Mouse (Mus musculus): ENCODE data around the gene Phlpp1. TPM values are rescaled to one million over a fixed set of nuclear protein-coding genes. Genes with fewer than 3 reads are reported as not detected.

Gene Phlpp1
- total and polyA plus RNA-seq, 3 experiments, result 14.8 to 38.4 (median 20.9) TPM

DNA sequence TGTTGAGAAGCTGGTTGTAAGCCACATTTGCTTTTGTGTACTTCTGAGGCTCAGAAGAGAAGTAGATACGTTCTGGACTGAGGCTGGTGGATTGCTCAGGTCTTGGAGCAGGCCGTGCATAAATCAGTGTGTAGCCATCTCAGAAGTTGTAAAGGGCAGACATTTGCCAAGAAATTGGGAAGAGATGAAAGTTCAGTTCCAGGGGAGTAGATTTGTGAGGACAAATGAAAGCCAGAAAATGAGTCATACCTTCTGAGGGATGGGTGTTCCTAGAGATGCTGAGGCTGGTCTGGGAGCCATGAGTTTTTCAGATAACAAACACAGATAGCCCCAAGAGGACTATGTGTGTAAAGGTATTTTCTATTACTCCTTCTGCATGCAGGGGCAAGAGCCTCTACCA is 155.1 kb downstream of the Phlpp1 start:
- TF ChIP-seq CTCF (conservative IDR thresholded peaks at IDR 0.05 in 1 of 2, IDR thresholded peaks at IDR 0.05 in 1 of 2; ENCODE audit: low read depth in 2 of 2, low read length in 2 of 2) (no peak), KAT2A (IDR thresholded peaks at IDR 0.05; ENCODE audit: insufficient replicate concordance, low read length) (no peak), RAD21 (IDR thresholded peaks at IDR 0.05; ENCODE audit: low read depth, low read length) (no peak), TCF12 (IDR thresholded peaks at IDR 0.05; ENCODE audit: low read depth, low read length) (no peak), IRF4 (IDR thresholded peaks at IDR 0.05; ENCODE audit: low read depth, low read length) (no peak), SMC3 (IDR thresholded peaks at IDR 0.05; ENCODE audit: low read depth, low read length) (no peak), NRF1 (IDR thresholded peaks at IDR 0.05; ENCODE audit: low read depth, low read length) (no peak), ZMIZ1 (IDR thresholded peaks at IDR 0.05; ENCODE audit: low read depth, low read length) (no peak), MAX (IDR thresholded peaks at IDR 0.05; ENCODE audit: low read length) (no peak), POLR2AphosphoS2 (IDR thresholded peaks at IDR 0.05; ENCODE audit: low read depth, low read length) (no peak), NELFE (IDR thresholded peaks at IDR 0.05; ENCODE audit: low read depth, low read length) (no peak), TBP (conservative IDR thresholded peaks at IDR 0.05; ENCODE audit: low read depth, low read length) (no peak), ZNF384 (IDR thresholded peaks at IDR 0.05; ENCODE audit: low read depth, low read length) (no peak), HCFC1 (IDR thresholded peaks at IDR 0.05; ENCODE audit: low read depth, low read length) (no peak), PAX5 (IDR thresholded peaks at IDR 0.05; ENCODE audit: low read length) (no peak), SIN3A (IDR thresholded peaks at IDR 0.05; ENCODE audit: low read length) (no peak), CHD1 (IDR thresholded peaks at IDR 0.05; ENCODE audit: low read depth, low read length) (no peak), RCOR1 (conservative IDR thresholded peaks at IDR 0.05; ENCODE audit: low read depth, low read length) (no peak), USF1 (IDR thresholded peaks at IDR 0.05; ENCODE audit: low read depth, low read length) (no peak), USF2 (conservative IDR thresholded peaks at IDR 0.05; ENCODE audit: low read depth, low read length) (no peak)
- in situ Hi-C loops (cut with MboI; ENCODE audit: low pct_ligation_motif_present, low pct_unique_long_range_greater_than_20kb, low sequenced_read_pairs) (no loop called here), dilution Hi-C loops (cut with MboI; ENCODE audit: extremely low pct_ligation_motif_present, extremely low pct_unique_long_range_greater_than_20kb, low sequenced_read_pairs) (no loop called here)
- peaks cover 24 to 57% of the 10 kb centered on the region in 2 experiments for H3K4me1 ChIP-seq (ENCODE audit: control insufficient read depth in 1 of 2, insufficient read depth in 2 of 2)
- peaks cover 3% of the 10 kb centered on the region; the same call in 1 of the 2 replicates for H3K79me2 ChIP-seq (replicated peaks; ENCODE audit: control insufficient read depth, extremely low read depth, insufficient read depth, poor library complexity, severe bottlenecking)
- peaks cover 0 to 36% of the 10 kb centered on the region in 2 experiments for H3K36me3 ChIP-seq (replicated peaks in 1 of 2; ENCODE audit: control insufficient read depth in 1 of 2, insufficient read depth in 1 of 2, low read length in 1 of 2)
- H3K27me3 ChIP-seq (replicated peaks), result no peaks in the 10 kb centered on the region
- no peaks in the 10 kb centered on the region for H3K9me3 ChIP-seq (replicated peaks; ENCODE audit: low read length)
- H3K4me3 ChIP-seq (replicated peaks in 1 of 3; ENCODE audit: low read depth in 2 of 3, low read length in 2 of 3, poor library complexity in 1 of 3), result no peak overlapping the region
- no peak overlapping the region for H3K4me2 ChIP-seq (ENCODE audit: insufficient read depth, low read depth, poor library complexity, severe bottlenecking)
- no peak overlapping the region for H3K27ac ChIP-seq (ENCODE audit: insufficient read depth, low read depth)
- no peak for DNase-seq (ENCODE audit: extremely low read depth)
- no peak overlapping the region for H3K9ac ChIP-seq (ENCODE audit: insufficient read depth, low read depth)

DNA sequence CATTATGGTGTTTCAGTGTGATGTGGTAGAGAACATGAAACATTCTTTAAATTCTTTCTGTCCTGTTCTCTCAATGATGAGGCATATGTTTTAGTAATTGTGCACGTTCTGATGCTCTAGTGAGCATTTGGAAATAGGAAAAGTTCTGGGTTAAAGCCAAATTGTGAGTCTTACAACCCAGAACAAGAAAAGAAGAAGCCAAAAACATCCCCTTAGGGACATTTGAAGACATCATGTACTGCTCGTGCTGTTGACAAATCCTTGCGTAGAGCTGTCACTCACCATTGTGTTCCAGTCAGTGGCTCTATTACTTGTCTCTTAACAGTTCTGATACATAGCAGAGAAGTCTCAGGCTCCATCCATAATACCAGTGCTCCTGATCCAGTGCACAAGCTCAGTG is 170.5 kb downstream of the Phlpp1 start:
- in situ Hi-C loops (cut with MboI; ENCODE audit: low pct_ligation_motif_present, low pct_unique_long_range_greater_than_20kb, low sequenced_read_pairs), result no loop called here
- peaks cover 17 to 75% of the 10 kb centered on the region in 2 experiments for H3K36me3 ChIP-seq (replicated peaks in 1 of 2; ENCODE audit: control insufficient read depth in 1 of 2, insufficient read depth in 1 of 2, low read length in 1 of 2)
- H3K9me3 ChIP-seq (replicated peaks; ENCODE audit: low read length), result peaks cover 2% of the 10 kb centered on the region
- H3K9ac ChIP-seq (ENCODE audit: insufficient read depth, low read depth), result no peak overlapping the region
- H3K79me2 ChIP-seq (replicated peaks; ENCODE audit: control insufficient read depth, extremely low read depth, insufficient read depth, poor library complexity, severe bottlenecking), result no peaks in the 10 kb centered on the region
- dilution Hi-C loops (cut with MboI; ENCODE audit: extremely low pct_ligation_motif_present, extremely low pct_unique_long_range_greater_than_20kb, low sequenced_read_pairs), result no loop called here
- H3K4me3 ChIP-seq (replicated peaks in 1 of 3; ENCODE audit: low read depth in 2 of 3, low read length in 2 of 3, poor library complexity in 1 of 3), result no peak overlapping the region
- no peak for DNase-seq (ENCODE audit: extremely low read depth)
- peaks cover 6 to 77% of the 10 kb centered on the region in 2 experiments; a peak in 3 of 4 replicates for H3K4me1 ChIP-seq (ENCODE audit: control insufficient read depth in 1 of 2, insufficient read depth in 2 of 2)
- TF ChIP-seq ZMIZ1 (IDR thresholded peaks at IDR 0.05; ENCODE audit: low read depth, low read length), result no peak
- no peak overlapping the region for H3K27ac ChIP-seq (ENCODE audit: insufficient read depth, low read depth)
- H3K4me2 ChIP-seq (ENCODE audit: insufficient read depth, low read depth, poor library complexity, severe bottlenecking), result no peak overlapping the region
- no peaks in the 10 kb centered on the region for H3K27me3 ChIP-seq (replicated peaks)

Data from CH12.LX (cell line).